Mouse (Mus musculus) thymus, adult 2 months (tissue): ENCODE data around the gene Umodl1. TPM values are rescaled to one million over a fixed set of nuclear protein-coding genes. Genes with fewer than 3 reads are reported as not detected.

Experiments used
- DNase-seq: peaks from one replicate; pipeline ENCODE4 v3.0.0; 2021
- H3K27ac ChIP-seq: fragments of 200-500 bp; 2 replicates; pipeline ENCODE4 v1.5.1; 2012; ENCODE audit warnings: low read length, control low read depth; ENCODE audit not compliant: control insufficient read depth, insufficient read depth
- H3K27me3 ChIP-seq: fragments of 200-500 bp; 2 replicates; pipeline ENCODE4 v1.6.1; 2012; ENCODE audit warnings: mild to moderate bottlenecking, low read length, moderate library complexity, mixed read lengths; ENCODE audit not compliant: control insufficient read depth, insufficient read depth
- H3K36me3 ChIP-seq: fragments of 200-500 bp; 2 replicates; pipeline ENCODE4 v1.6.1; 2012; ENCODE audit warnings: mild to moderate bottlenecking, low read length, moderate library complexity; ENCODE audit not compliant: control insufficient read depth, insufficient read depth
- H3K4me1 ChIP-seq: fragments of 200-500 bp; replicated peaks from 2 replicates; pipeline ENCODE4 v1.6.1; 2012; ENCODE audit warnings: low read length; ENCODE audit not compliant: control insufficient read depth, insufficient read depth
- H3K4me3 ChIP-seq: fragments of 200-500 bp; 2 replicates; pipeline ENCODE4 v1.5.1; 2012; ENCODE audit warnings: mild to moderate bottlenecking, low read length, control low read depth, moderate library complexity; ENCODE audit not compliant: control insufficient read depth, insufficient read depth
- CTCF ChIP-seq: fragments of 200-500 bp; IDR thresholded peaks from 2 replicates; pipeline ENCODE4 v1.5.1; 2012; ENCODE audit warnings: mild to moderate bottlenecking, control low read depth, low read length, moderate library complexity, borderline replicate concordance; ENCODE audit not compliant: control insufficient read depth, poor library complexity, insufficient read depth; ENCODE audit errors: extremely low read depth
- POLR2A ChIP-seq: fragments of 200-500 bp; IDR thresholded peaks from 2 replicates; pipeline ENCODE4 v1.6.1; 2012; ENCODE audit warnings: mild to moderate bottlenecking, low read length, control low read depth, moderate library complexity; ENCODE audit not compliant: control insufficient read depth, poor library complexity, insufficient read depth; ENCODE audit errors: extremely low read depth
- WGBS: fragments of 180-500 bp; shearing (Covaris S2); methylation state at CpG from one replicate; pipeline ENCODE4 v1.1.7; 2018; 5-methylcytosine and 5-hydroxymethylcytosine counted together
- polyA plus RNA-seq: library from polyadenylated mRNA; depleted of rRNA; stranded (reverse); fragments of >200 nt; gene quantifications from 2 replicates; pipeline ENCODE4 v1.2.3, GENCODE M21; 2012

Gene Umodl1
- polyA plus RNA-seq, 1 experiment = 1.5 TPM

DNA sequence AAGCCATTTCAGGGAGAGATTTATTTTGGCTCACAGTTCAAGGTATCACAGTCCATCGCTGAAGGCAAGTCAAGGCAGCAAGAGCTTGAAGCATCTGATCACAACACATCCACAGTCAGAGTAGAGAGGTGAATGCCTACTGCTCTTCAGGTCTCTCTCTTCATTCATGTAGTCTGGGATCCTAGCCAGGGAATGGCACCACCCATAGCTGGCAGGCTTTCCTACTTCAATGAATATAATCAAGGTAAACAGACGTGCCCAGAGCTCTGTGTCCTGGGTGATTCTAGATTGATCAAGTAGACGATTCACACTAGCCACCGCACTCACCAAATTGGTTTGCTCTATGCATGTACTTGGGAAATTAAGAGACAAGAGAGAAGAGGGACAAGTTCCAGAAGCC is 77.9 kb downstream of the Umodl1 start:
- Histone ChIP-seq H3K27me3 (no peaks in the 10 kb centered on the region), H3K4me3 (no peak overlapping the region), H3K27ac (no peak overlapping the region), H3K4me1 (peaks cover 23% of the 10 kb centered on the region), H3K36me3 (no peaks in the 10 kb centered on the region)
- TF ChIP-seq CTCF (no peak), POLR2A (no peak)
- DNase-seq = no peak
- WGBS = 95% methylated on average over 4 of the region's 4 CpGs

DNA sequence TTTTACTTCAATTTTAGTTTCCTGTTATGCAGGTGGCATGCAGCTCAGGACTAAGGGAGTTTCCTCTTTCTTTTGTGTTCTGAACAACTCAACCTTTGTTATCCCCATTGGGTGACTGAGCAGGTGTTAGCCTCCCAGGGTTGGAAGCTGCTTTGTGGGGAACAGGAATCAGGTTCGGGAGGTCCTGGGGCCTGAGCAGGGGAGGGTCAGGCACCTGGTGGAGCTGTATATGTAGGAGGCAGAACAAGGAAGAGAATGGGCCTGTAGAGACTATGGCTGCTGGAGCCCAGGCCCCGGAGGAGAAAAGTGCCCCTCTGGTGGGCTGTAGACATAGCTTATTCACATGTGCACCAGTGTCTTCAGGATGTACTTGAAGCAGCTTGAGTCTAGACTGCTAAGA is 78.8 kb downstream of the Umodl1 start:
- H3K4me3 ChIP-seq = no peak overlapping the region
- no peaks in the 10 kb centered on the region for H3K36me3 ChIP-seq
- DNase-seq = peak; percentile 36
- 46% methylated on average over 2 of the region's 2 CpGs for WGBS
- no peaks in the 10 kb centered on the region for H3K27me3 ChIP-seq
- H3K4me1 ChIP-seq = peaks cover 29% of the 10 kb centered on the region
- TF ChIP-seq POLR2A (no peak), CTCF (no peak)
- H3K27ac ChIP-seq = peak overlapping the region; percentile 93

DNA sequence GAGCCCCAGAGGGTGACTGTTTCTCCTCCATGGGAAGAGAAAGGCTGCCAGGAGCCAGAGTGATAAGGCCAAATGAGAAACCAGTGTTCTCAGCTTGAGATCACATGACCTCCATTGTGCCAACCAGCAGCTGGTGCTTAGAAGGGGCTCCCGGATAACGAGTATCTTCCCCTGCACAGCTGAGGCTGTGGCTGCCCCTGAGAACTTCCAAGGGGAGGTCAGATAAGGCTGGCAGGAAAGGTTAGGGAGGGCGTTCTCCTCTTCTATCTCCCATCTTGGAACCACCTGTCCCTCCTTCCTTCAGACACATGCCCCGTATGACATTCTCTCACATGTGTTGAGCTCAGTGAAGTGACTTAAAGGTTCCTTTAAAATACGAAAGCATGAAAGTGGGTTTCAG is 79.7 kb downstream of the Umodl1 start:
- H3K27ac ChIP-seq = peak overlapping the region; percentile 93
- DNase-seq = peak; percentile 51
- no peaks in the 10 kb centered on the region for H3K36me3 ChIP-seq
- H3K27me3 ChIP-seq = no peaks in the 10 kb centered on the region
- 9% methylated on average over 5 of the region's 5 CpGs for WGBS
- peaks cover 36% of the 10 kb centered on the region for H3K4me1 ChIP-seq
- TF ChIP-seq POLR2A (no peak), CTCF (no peak)
- peak overlapping the region; percentile 4; the same call in 1 of the 2 replicates for H3K4me3 ChIP-seq

DNA sequence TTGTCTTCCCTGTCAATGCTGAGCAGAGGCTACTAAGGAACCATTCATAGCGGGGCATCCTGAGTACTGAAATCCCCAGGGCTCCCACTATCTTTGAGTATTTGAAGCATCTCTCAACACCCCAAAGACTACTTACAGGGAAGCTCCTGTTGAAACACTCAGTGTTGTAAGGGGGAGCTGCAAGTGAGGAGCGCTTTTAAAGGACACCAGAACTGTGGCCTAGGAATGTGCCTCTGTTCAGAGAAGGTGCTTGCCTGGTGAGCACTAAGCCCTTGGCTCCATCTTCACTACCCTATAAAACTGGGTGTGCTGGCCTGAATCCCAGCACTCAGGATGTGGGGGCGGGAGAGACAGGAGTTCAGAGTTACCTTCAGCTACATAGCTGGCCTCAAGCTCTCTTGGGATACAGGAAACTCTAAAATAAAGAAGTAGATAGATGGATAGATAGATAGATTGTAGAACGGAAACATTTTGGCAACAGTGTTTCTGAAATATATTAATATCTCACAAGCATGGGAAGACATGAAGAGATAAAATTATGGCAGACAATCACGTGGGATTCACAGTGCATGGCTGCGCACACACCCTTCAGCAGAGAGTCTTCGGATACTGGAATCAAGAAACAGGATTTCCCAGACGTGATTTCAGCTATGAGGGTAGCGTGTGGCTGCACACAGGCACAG is 80.4 kb downstream of the Umodl1 start:
- H3K27ac ChIP-seq = peak overlapping the region; percentile 93
- no peak for DNase-seq
- no peaks in the 10 kb centered on the region for H3K27me3 ChIP-seq
- TF ChIP-seq POLR2A (no peak), CTCF (no peak)
- no peaks in the 10 kb centered on the region for H3K36me3 ChIP-seq
- no peak overlapping the region for H3K4me3 ChIP-seq
- H3K4me1 ChIP-seq = peaks cover 42% of the 10 kb centered on the region
- WGBS = 75% methylated on average over 9 of the region's 9 CpGs

DNA sequence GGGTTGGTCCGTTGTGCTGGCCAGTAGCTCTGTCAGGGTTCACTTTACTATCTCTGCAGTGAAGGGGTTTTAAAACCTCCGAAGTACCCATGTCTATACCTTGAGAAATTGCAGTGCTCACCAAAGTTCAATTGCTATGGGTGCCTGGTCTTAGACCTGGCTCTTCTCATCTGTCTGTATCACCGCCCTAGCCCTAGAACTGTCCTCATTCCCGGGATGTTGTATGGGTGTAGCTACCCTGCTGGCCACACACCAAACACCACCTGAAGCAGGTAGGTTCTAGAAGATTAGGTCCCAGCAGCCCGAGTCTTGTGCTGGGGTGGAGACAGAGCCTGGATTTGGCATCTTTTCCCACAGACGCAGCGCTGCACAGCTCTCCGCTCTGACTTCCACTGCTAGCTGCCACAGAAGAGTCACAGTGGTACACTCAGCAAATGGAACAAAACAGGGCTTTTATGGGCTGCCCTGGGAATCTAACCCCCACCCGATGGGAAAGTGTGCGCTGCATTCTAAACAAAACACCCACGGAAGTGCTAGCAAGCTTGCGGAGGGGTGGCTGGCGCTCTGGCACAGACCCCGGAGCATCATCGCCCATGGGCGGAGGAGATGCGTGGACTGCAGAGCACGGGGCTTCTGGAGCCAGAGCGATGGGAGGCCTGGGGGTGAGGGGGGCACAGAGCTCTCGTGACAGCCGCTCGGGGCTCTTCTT is 81.9 kb downstream of the Umodl1 start:
- Histone ChIP-seq H3K27me3 (no peaks in the 10 kb centered on the region), H3K4me1 (peaks cover 49% of the 10 kb centered on the region), H3K36me3 (no peaks in the 10 kb centered on the region), H3K4me3 (no peak overlapping the region), H3K27ac (no peak overlapping the region)
- DNase-seq = no peak
- TF ChIP-seq CTCF = no peak
- TF ChIP-seq POLR2A = no peak
- WGBS = 96% methylated on average over 22 of the region's 22 CpGs

DNA sequence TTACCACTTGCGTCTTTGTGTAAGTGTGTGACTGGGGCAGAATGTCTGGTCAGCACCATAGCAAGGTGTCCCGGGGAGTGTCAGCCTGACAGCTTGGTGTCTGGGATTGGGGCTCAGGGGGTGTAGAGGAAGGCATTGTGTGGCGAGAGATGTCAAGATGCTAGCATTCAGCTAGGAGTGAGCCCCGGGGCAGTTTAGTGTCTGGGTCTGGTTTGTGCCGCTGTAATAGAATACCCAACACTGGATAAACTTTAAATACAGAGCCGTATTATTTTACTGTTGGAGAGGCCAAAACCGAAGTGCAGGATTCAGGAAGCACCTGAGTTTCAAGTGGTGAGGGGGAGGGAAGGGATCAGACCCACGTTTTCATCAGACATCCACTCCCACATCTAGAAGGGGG is 82.9 kb downstream of the Umodl1 start:
- no peak for DNase-seq
- WGBS = 38% methylated on average over 8 of the region's 8 CpGs
- Histone ChIP-seq H3K4me1 (peaks cover 49% of the 10 kb centered on the region), H3K27ac (no peak overlapping the region), H3K27me3 (no peaks in the 10 kb centered on the region), H3K4me3 (no peak overlapping the region), H3K36me3 (no peaks in the 10 kb centered on the region)
- TF ChIP-seq CTCF (no peak), POLR2A (no peak)

DNA sequence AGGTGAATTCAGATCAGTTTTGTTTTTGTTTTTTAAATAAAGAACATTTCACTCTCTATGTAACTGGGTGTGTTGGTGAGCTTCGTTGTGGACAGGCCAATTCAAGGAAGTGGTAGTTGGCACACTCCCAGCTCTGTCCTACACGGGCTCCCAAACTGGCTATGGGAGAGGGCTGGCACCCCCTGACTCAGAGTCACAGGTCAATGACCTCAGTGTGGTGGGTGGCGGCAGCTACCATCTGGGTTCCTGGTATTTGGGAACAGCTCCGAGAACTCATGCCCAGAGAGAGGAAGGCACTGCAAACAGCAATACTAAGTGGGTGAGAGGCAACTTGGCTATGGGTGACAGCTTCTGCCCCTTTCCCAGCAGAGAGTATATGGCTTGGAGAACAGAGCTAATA is 83.9 kb downstream of the Umodl1 start:
- no peak for DNase-seq
- Histone ChIP-seq H3K27me3 (no peaks in the 10 kb centered on the region), H3K27ac (no peak overlapping the region; the same call in 1 of the 2 replicates), H3K4me3 (no peak overlapping the region), H3K36me3 (no peaks in the 10 kb centered on the region), H3K4me1 (peaks cover 47% of the 10 kb centered on the region)
- no peak for TF ChIP-seq POLR2A
- TF ChIP-seq CTCF = no peak
- WGBS = 38% methylated on average over 4 of the region's 4 CpGs
